Mouse (Mus musculus): ENCODE measurements around the gene 4930435E12Rik. TPM values are rescaled to one million over a fixed set of nuclear protein-coding genes. Genes with fewer than 3 reads are reported as not detected.

Gene 4930435E12Rik
- polyA plus RNA-seq, 1 experiment from 2014 or later = not detected

DNA sequence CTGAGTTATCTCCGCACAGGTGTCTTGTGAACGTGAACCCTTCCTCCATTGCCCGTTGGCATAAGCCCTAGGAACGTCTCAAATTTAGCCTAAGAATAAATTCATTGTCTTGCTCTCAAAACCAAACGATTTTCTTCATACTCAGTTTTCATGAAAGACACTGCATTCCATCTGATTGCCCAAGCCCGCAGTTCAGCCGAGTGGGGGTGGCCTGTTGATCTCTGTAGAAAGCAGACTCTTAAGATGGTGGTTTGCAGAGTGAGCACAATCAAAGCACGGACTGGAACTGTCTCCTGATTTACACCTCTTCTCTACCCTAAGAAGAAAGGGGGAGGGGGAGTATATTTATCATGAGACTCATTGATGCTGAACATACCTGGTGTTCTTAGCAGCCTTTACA is 66.1 kb downstream of the 4930435E12Rik start:
- 0 out of 2 replicates have a peak, but pooled peaks cover 4% of the 10 kb centered on the region for H3K36me3 ChIP-seq (ENCODE audit: control insufficient read depth, insufficient read depth, low read length)
- H3K27ac ChIP-seq (ENCODE audit: low read depth, low read length) = no peak overlapping the region
- 92% methylated on average over 8 of the region's 8 CpGs for WGBS
- H3K9ac ChIP-seq (replicated peaks; ENCODE audit: low read depth, low read length) = no peak overlapping the region
- H3K4me2 ChIP-seq (ENCODE audit: low read depth, low read length) = no peak overlapping the region
- no peaks in the 10 kb centered on the region for H3K27me3 ChIP-seq (ENCODE audit: control insufficient read depth, insufficient read depth, low read length)
- no peaks in the 10 kb centered on the region for H3K4me1 ChIP-seq (ENCODE audit: control insufficient read depth, insufficient read depth, low read length)
- H3K9me3 ChIP-seq (ENCODE audit: control insufficient read depth, low read length) = no peaks in the 10 kb centered on the region
- no peak for ATAC-seq (ENCODE audit: low read depth)
- H3K4me3 ChIP-seq (ENCODE audit: low read depth, low read length) = no peak overlapping the region

Other genes with a start within 250 kb of the 4930435E12Rik start
- 3.8 and 7.8 TPM in 2 replicates for gene Arhgap31, start 115.5 kb downstream of the 4930435E12Rik start, polyA plus RNA-seq (2014; fragmentation: Nextera tagmentation; extraction: Ambion mirVana)
- 32.7 and 34.9 TPM in 2 replicates for gene B4galt4, start 86.5 kb downstream of the 4930435E12Rik start, polyA plus RNA-seq (2014; fragmentation: Nextera tagmentation; extraction: Ambion mirVana)
- gene Upk1b, start 28.4 kb downstream of the 4930435E12Rik start, polyA plus RNA-seq (2014; fragmentation: Nextera tagmentation; extraction: Ambion mirVana) = not detected in 2 replicates
- 3.5 and 3.7 TPM in 2 replicates for gene Igsf11, start 63.9 kb upstream of the 4930435E12Rik start, polyA plus RNA-seq (2014; fragmentation: Nextera tagmentation; extraction: Ambion mirVana)

Measured in neural tube, embryonic 14.5 days (tissue).